Mouse (Mus musculus) adrenal gland, adult 10 weeks (tissue): ENCODE data around the gene Uprt. TPM values are rescaled to one million over a fixed set of nuclear protein-coding genes. Genes with fewer than 3 reads are reported as not detected.

ENCODE experiments used
- polyA plus RNA-seq: library from polyadenylated mRNA; stranded (reverse); fragments of 350-450 nt; fragmentation: Illumina TruSeq; extraction: RNeasy Lipid Tissue Mini Kit (QIAGEN cat#74804); gene quantifications from one replicate; pipeline ENCODE4 v1.2.3, GENCODE M21; 2014; ENCODE audit warnings: low read depth, low replicate concordance

Uprt gene
- 39.4 TPM for polyA plus RNA-seq

DNA sequence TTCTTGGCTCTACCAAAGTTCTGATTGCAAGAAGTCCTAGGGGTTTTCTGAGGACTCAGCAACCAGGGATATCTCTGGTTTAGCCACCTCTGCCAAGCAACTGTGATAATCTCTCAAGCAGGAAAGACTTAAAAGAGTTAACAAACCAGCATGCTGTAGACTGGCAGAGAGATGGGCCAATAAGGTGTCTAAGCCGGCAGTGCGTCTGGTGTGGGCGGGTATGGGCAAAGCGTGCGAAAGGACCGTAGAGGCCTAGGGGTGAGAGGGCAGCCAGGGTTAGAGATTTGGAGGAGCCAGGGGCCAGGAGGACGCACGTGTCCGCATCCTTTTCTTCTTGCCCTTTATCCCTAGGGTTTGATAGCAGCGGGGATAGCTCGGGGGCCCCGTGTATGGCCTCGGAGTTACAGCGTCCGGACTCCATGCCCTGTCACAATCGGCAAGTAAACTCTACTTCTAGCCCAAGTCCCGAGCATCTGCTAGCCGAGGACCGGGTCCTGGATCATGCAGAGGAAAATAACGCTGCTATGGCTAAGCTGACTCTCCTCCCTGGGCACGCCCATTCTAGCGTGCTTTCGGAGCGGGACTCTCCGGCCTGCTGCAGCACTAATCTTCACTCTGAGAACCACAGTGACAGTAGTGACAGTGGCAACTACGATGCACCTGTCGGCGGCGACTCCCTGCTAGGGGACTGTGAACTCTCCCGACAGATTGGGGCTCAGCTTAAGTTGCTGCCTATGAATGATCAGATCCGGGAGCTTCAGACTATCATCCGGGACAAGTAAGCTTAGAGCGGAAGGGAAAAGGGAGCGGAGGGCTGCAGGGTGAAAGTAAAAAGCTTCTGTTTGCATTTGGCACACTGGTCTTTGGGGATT, at the start of gene Uprt:
Gene Uprt, plus strand, starts transcription at position 247 of the 872 bp plus-strand sequence.

Other genes starting within 250 kb of the Uprt start
- gene Abcb7, start 69.0 kb upstream of the Uprt start, polyA plus RNA-seq = 122 TPM
- gene Zdhhc15, start 188.2 kb downstream of the Uprt start, polyA plus RNA-seq = 7.3 TPM